Mouse (Mus musculus) E14TG2a.4 (cell line): ENCODE measurements at regions not wholly inside any gene's neighbourhood (a gene's known extent, or its start where the extent isn't known, plus 50 kb on each side); places are given as distances from the start of the nearest gene placed in this dataset.

ENCODE experiments used
- H3K27me3 ChIP-seq: 2 replicates; pipeline ENCODE4 v1.6.1; 2014; ENCODE audit warnings: low read length, control low read depth; ENCODE audit not compliant: insufficient read depth
- H3K36me3 ChIP-seq: 2 replicates; pipeline ENCODE4 v1.6.1; 2014; ENCODE audit warnings: low read length, control low read depth; ENCODE audit not compliant: insufficient read depth
- H3K4me1 ChIP-seq: replicated peaks from 2 replicates; pipeline ENCODE4 v1.6.1; 2014; ENCODE audit warnings: low read depth, low read length, control low read depth
- H3K4me3 ChIP-seq: replicated peaks from 2 replicates; pipeline ENCODE4 v1.5.1; 2014; ENCODE audit warnings: mild to moderate bottlenecking, low read length
- H3K9me3 ChIP-seq: 2 replicates; pipeline ENCODE4 v1.6.1; 2014; ENCODE audit warnings: low read length, control low read depth
- CTCF ChIP-seq: conservative IDR thresholded peaks from 2 replicates; pipeline ENCODE4 v1.5.1; 2014; ENCODE audit warnings: low read length
- NANOG ChIP-seq: IDR thresholded peaks from 2 replicates; pipeline ENCODE4 v1.6.1; 2014; ENCODE audit warnings: borderline replicate concordance, low read length, mixed read lengths
- POU5F1 ChIP-seq: IDR thresholded peaks from 2 replicates; pipeline ENCODE4 v1.6.1; 2014; ENCODE audit warnings: low read length, borderline replicate concordance

DNA sequence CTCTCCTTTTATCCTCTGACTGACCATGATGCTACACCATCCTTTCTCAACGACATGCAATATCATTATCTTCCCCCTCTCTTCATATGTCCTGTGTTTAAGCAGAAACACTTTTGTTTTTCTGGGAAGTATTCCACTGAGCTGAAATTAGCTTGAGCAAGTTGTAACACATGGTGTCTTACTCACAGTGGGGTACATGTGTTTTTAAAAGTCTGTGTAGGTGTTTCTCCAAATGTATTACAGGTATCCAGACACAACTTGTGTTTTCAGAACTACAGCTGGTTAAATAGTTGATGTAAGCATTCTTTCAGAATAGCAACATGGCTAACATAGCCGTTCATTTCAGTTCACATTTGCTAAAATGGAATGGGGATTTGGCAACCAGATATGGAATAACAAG lies 172.8 kb upstream of the Gm10295 start:
- no peak overlapping the region for H3K4me3 ChIP-seq

GRCm38 (mm10) chr7:71507379-71507778 lies 156.1 kb upstream of the Gm10295 start:
- no peaks in the 10 kb centered on the region for H3K4me1 ChIP-seq

More for the DNA sequence above, 172.8 kb upstream of the Gm10295 start:
- Histone ChIP-seq H3K9me3 (no peaks in the 10 kb centered on the region), H3K27me3 (no peaks in the 10 kb centered on the region), H3K4me1 (no peaks in the 10 kb centered on the region), H3K36me3 (no peaks in the 10 kb centered on the region)
- TF ChIP-seq NANOG: no peak
- TF ChIP-seq POU5F1: no peak
- no peak for TF ChIP-seq CTCF

GRCm38 (mm10) chr7:71500719-71501118 lies 149.4 kb upstream of the Gm10295 start:
- no peak for TF ChIP-seq CTCF
- Histone ChIP-seq H3K36me3 (no peaks in the 10 kb centered on the region), H3K9me3 (no peaks in the 10 kb centered on the region)

More at GRCm38 (mm10) chr7:71507379-71507778, 156.1 kb upstream of the Gm10295 start:
- Histone ChIP-seq H3K4me3 (no peak overlapping the region), H3K9me3 (peaks cover 2% of the 10 kb centered on the region; the same call in 1 of the 2 replicates), H3K27me3 (no peaks in the 10 kb centered on the region), H3K36me3 (no peaks in the 10 kb centered on the region)
- no peak for TF ChIP-seq CTCF
- TF ChIP-seq NANOG: no peak
- TF ChIP-seq POU5F1: no peak

GRCm38 (mm10) chr7:71498123-71498522 lies 146.8 kb upstream of the Gm10295 start:
- TF ChIP-seq CTCF: no peak
- no peak for TF ChIP-seq NANOG
- no peak for TF ChIP-seq POU5F1
- H3K36me3 ChIP-seq: no peaks in the 10 kb centered on the region
- H3K4me1 ChIP-seq: no peaks in the 10 kb centered on the region
- no peaks in the 10 kb centered on the region for H3K27me3 ChIP-seq
- H3K9me3 ChIP-seq: no peaks in the 10 kb centered on the region
- no peak overlapping the region for H3K4me3 ChIP-seq

More at GRCm38 (mm10) chr7:71500719-71501118, 149.4 kb upstream of the Gm10295 start:
- Histone ChIP-seq H3K4me3 (no peak overlapping the region), H3K4me1 (no peaks in the 10 kb centered on the region), H3K27me3 (no peaks in the 10 kb centered on the region)

DNA sequence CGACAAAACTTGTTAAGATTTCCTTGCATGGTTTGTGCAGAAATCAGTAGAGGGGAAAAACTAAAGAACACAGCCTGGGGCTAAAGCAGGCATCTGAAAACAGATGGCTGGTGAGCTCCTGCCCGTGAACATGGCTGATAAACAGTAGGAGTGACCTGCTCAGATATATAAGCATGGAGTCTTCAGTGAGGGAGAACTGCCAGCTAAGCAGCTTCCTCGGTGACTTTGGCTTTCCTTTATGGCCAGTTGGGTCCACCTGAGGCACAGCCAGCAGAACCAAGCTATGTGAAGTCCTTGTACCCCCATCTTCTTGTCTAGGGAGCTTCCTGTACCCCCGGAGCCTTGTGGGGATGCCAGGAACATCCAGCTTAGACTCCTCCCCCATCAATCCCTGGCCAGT lies 139.8 kb upstream of the Gm10295 start:
- Histone ChIP-seq H3K4me3 (no peak overlapping the region), H3K36me3 (no peaks in the 10 kb centered on the region), H3K27me3 (no peaks in the 10 kb centered on the region), H3K9me3 (no peaks in the 10 kb centered on the region), H3K4me1 (no peaks in the 10 kb centered on the region)
- TF ChIP-seq POU5F1 (no peak), CTCF (no peak), NANOG (no peak)

DNA sequence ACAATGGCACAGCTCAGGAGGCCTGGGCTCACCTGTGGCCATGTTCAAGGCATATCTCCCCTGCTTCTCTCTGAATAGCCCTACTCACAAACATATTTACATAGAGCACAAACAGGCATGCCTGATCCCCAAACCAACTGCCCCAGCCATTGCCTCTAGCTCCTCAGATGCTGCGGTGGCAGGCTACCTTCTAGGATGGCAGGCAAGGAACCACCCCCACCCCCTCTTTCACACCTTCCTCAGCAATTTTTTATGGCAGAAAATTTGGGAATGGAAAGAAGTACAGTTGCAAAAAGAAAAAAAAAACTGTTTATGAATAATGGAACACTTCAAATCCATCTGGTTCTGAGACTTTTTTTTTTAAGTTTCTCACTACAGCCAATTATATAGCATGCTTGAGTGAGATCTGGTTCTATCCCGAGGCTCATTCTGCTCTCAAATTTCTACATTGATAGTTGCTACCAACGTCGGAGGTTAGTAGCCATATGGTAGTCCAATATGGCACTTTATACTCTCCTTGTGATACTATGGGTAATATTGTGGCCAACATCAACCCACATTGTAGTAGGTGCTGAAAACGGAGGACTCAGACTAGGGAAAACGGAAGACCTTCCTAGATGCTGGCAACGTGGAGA lies 136.8 kb upstream of the Gm10295 start:
- Histone ChIP-seq H3K4me1 (no peaks in the 10 kb centered on the region), H3K27me3 (no peaks in the 10 kb centered on the region), H3K4me3 (no peak overlapping the region), H3K36me3 (no peaks in the 10 kb centered on the region), H3K9me3 (no peaks in the 10 kb centered on the region)
- TF ChIP-seq POU5F1: no peak
- no peak for TF ChIP-seq NANOG
- no peak for TF ChIP-seq CTCF

DNA sequence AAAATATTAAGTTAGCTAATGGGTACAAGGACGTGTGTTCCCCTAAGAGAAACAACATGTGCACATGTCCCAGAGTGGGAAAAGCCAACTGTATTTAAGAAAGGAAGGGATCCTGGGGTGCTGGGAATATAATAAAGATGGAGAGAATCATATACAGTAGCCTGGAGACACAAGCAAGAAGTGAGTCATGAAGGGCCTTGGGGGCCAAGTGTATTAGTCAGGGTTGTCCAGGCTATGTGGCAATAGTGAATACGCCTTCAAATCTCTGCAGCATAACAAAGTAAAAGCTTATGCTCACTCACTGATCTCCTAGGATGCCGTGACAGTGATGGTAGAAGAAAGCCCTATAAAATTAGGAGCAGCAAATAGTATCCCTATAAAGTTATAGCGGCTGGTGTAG lies 124.1 kb upstream of the Gm10295 start:
- H3K27me3 ChIP-seq: no peaks in the 10 kb centered on the region
- no peaks in the 10 kb centered on the region for H3K9me3 ChIP-seq
- TF ChIP-seq NANOG (no peak), CTCF (no peak), POU5F1 (no peak)
- H3K4me1 ChIP-seq: 0 out of 2 replicates have a peak, but pooled peaks cover 2% of the 10 kb centered on the region
- no peak overlapping the region for H3K4me3 ChIP-seq
- no peaks in the 10 kb centered on the region for H3K36me3 ChIP-seq

DNA sequence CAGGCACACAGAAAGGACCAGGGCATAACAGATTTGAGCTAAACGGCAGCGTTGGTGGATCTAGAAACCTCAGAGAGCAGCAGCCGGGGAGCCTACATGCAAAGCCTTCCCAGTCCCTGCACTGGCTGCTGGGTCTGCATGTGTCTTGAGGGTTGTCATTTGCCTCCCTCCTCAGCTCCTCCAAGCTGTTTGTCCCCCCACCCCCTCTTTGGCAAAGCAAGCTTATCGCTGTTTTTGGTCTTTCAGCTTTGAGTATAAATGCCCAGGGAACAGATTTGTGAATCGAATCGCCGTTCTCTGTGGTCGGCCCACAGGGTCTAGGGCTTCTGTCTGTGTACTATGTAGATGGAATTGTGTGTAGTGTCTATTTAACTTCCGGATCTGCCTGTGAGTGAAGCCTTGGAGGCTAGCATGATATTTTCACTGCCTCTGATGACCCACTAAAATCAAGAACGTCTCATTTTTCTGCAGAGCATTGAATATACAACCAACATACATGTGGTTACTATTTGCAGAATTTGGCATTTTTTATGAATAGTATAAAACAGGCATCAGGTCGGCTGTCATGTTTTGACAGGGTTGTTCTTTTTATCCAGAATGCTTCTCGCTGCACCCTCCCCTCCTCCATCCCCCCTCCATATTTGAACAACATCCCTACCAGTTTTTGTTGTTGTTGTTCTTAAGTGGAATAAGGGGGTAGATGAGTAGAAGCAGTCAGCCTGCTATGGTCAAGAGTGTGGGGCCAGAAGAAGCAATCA lies 121.3 kb upstream of the Gm10295 start:
- Histone ChIP-seq H3K4me1 (0 out of 2 replicates have a peak, but pooled peaks cover 2% of the 10 kb centered on the region), H3K9me3 (no peaks in the 10 kb centered on the region), H3K4me3 (no peak overlapping the region), H3K27me3 (no peaks in the 10 kb centered on the region), H3K36me3 (no peaks in the 10 kb centered on the region)
- TF ChIP-seq POU5F1 (no peak), NANOG (no peak), CTCF (no peak)
